Mouse (Mus musculus) bone marrow, adult 2 months (tissue): ENCODE measurements around the gene Rlbp1. TPM values are rescaled to one million over a fixed set of nuclear protein-coding genes. Genes with fewer than 3 reads are reported as not detected.

Experiments
- H3K27ac ChIP-seq: fragments of 200-500 bp; 2 replicates; pipeline ENCODE4 v1.5.1; 2012; ENCODE audit warnings: low read depth, mild to moderate bottlenecking, control low read depth, inconsistent platforms, low read length; ENCODE audit not compliant: control insufficient read depth, poor library complexity, insufficient read depth
- H3K4me1 ChIP-seq: fragments of 200-500 bp; 2 replicates; pipeline ENCODE4 v1.6.1; 2011; ENCODE audit warnings: low read length; ENCODE audit not compliant: control insufficient read depth, insufficient read depth
- H3K4me3 ChIP-seq: fragments of 200-500 bp; replicated peaks from 2 replicates; pipeline ENCODE3; 2011; ENCODE audit warnings: mild to moderate bottlenecking, low read depth, low read length, control low read depth; ENCODE audit not compliant: control insufficient read depth
- CTCF ChIP-seq: fragments of 200-500 bp; IDR thresholded peaks from 2 replicates; pipeline ENCODE4 v1.5.1; 2011; ENCODE audit warnings: low read length, control low read depth; ENCODE audit not compliant: control insufficient read depth, insufficient read depth
- POLR2A ChIP-seq: fragments of 200-500 bp; IDR thresholded peaks from 2 replicates; pipeline ENCODE4 v1.6.1; 2011; ENCODE audit warnings: low read depth, mild to moderate bottlenecking, control low read depth, low read length, borderline replicate concordance; ENCODE audit not compliant: control insufficient read depth
- WGBS: fragments of 180-500 bp; shearing (Covaris S2); methylation state at CpG from one replicate; pipeline ENCODE4 v1.1.7; 2018; 5-methylcytosine and 5-hydroxymethylcytosine counted together
- polyA plus RNA-seq: library from polyadenylated mRNA; stranded (reverse); fragments of >200 nt; gene quantifications from 2 replicates; pipeline ENCODE4 v1.2.4, GENCODE M21; 2011; ENCODE audit warnings: low replicate concordance; ENCODE audit not compliant: missing spikeins, insufficient read depth, insufficient read length

Gene Rlbp1
- polyA plus RNA-seq, 1 experiment: not detected

DNA sequence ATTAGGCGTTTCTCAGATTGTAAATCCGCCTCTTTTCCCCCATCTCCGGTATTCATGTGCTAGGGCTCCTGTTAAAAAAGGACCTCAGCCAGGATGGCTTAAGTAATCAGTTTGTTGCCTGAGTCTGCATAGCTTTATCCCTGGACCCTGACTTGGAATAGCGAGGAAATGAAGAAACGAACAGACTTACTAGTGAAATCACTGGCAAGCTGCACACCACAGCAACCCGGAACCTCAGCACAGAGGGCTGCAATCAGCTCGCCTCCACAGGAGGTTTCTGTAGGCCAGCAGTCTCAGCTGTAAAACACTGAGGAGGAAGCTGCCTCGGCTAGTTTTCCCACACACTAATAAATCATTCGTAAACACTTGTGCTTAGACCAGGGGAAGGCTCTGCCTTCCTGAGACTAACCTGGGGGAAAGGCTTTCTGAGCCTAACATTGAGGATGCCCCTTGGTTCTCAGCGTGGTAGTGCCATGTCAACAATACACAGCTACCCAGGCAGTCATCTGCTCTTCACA is 10.7 kb upstream of the Rlbp1 start:
- 42% methylated on average over 10 of the region's 10 CpGs for WGBS
- TF ChIP-seq POLR2A (no peak), CTCF (no peak)
- no peak overlapping the region for H3K4me3 ChIP-seq

DNA sequence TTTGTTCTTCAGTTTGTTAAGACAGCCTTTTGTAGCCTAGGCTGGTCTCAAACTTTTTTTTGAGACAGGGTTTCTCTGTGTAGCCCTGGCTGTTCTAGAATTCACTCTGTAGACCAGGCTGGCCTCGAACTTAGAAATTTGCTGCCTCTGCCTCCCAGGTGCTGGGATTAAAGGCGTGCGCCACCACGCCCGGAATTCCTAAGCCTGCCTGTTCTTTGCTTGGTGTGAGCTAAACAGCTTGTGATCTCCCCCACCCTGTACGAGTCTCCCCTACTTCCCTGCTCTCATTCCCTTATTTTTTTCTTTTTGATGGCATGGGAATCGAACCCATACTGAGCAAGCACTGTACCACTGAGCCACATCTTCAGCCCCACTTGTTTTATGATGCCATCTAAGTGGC is 8.3 kb upstream of the Rlbp1 start:
- peaks cover 1% of the 10 kb centered on the region; the same call in 1 of the 2 replicates for H3K4me1 ChIP-seq
- WGBS: 88% methylated on average over 7 of the region's 7 CpGs
- TF ChIP-seq CTCF (no peak), POLR2A (no peak)
- no peak overlapping the region for H3K27ac ChIP-seq
- H3K4me3 ChIP-seq: no peak overlapping the region

More for the DNA sequence above, 10.7 kb upstream of the Rlbp1 start:
- Histone ChIP-seq H3K4me1 (peaks cover 1% of the 10 kb centered on the region; the same call in 1 of the 2 replicates), H3K27ac (no peak overlapping the region)

GRCm38 (mm10) chr7:79394666-79395065 is 7.8 kb upstream of the Rlbp1 start:
- Histone ChIP-seq H3K27ac (no peak overlapping the region), H3K4me1 (peaks cover 1% of the 10 kb centered on the region; the same call in 1 of the 2 replicates)
- WGBS: 85% methylated on average over 7 of the region's 7 CpGs

DNA sequence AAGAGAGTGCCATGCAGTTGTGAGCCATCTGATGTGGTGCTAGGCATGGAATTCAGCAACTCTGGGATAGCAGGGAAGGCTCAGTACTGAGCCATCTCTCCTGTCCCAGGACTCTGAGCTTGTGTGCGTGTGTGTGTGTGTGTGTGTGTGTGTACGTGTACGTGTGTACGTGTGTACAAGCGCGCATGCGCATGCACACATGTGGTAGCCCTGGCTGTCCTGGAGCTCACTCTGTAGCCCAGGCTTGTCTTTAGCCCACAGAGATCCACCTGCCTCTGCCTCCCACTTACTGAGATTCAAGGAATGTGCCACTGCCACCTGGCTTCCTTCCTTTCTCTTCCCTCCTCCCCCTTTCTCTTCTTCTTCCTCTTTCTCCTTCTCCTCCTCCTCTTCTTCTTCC is 7.1 kb upstream of the Rlbp1 start:
- 94% methylated on average over 7 of the region's 7 CpGs for WGBS

More at GRCm38 (mm10) chr7:79394666-79395065, 7.8 kb upstream of the Rlbp1 start:
- no peak overlapping the region for H3K4me3 ChIP-seq
- no peak for TF ChIP-seq CTCF
- TF ChIP-seq POLR2A: no peak

GRCm38 (mm10) chr7:79392860-79393513 is 6.1 kb upstream of the Rlbp1 start:
- peak overlapping the region; percentile 81 for H3K4me3 ChIP-seq
- H3K4me1 ChIP-seq: peaks cover 1% of the 10 kb centered on the region; the same call in 1 of the 2 replicates
- H3K27ac ChIP-seq: no peak overlapping the region; the same call in 1 of the 2 replicates
- TF ChIP-seq POLR2A (no peak), CTCF (0 out of 2 replicates have a peak, but pooled peaks have one; percentile 18)
- WGBS: 31% methylated on average over 9 of the region's 9 CpGs

More for the DNA sequence above, 7.1 kb upstream of the Rlbp1 start:
- TF ChIP-seq CTCF: no peak
- TF ChIP-seq POLR2A: no peak
- no peak overlapping the region for H3K27ac ChIP-seq
- no peak overlapping the region for H3K4me3 ChIP-seq
- H3K4me1 ChIP-seq: peaks cover 1% of the 10 kb centered on the region; the same call in 1 of the 2 replicates

GRCm38 (mm10) chr7:79391883-79392649 is 5.2 kb upstream of the Rlbp1 start, which contains the start of gene Fanci:
Fanci (plus strand) TSS chr7:79391929.
- TF ChIP-seq POLR2A (peak; percentile 64; the same call in 1 of the 2 replicates), CTCF (no peak)
- H3K4me1 ChIP-seq: peaks cover 1% of the 10 kb centered on the region; the same call in 1 of the 2 replicates
- peak within 1 kb of the TSS; percentile 82 for H3K27ac ChIP-seq
- H3K4me3 ChIP-seq: peak within 1 kb of the TSS; percentile 81
- under 1% methylated on average over 44 of the region's 44 CpGs for WGBS

DNA sequence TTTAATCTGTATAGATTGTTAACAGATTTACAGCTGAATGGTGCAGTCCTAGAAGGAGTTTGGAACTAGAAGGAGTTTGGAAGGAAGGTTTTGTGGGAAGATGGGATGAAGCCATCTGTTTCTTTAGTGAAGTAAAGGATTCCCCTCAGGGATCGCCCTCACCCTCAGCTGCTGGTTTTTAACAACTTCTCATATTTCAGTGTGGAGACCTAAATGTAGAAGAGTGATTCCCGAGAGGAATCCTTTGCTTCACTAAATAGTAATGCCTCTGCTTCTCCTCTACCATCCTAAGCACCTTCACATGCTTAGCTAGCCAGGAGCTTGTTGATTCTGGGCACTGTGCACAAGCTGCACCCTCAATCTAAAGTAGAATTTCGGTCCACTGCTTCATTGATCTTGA is 4.6 kb upstream of the Rlbp1 start:
- TF ChIP-seq POLR2A (no peak), CTCF (no peak)
- no peak overlapping the region for H3K27ac ChIP-seq

More for the DNA sequence above, 4.6 kb upstream of the Rlbp1 start:
- Histone ChIP-seq H3K4me3 (peak overlapping the region; percentile 81), H3K4me1 (peaks cover 1% of the 10 kb centered on the region; the same call in 1 of the 2 replicates)
- WGBS: 5% methylated on average over 3 of the region's 3 CpGs
